In genomic region chr3:131136455-131136854, GRCm38 (mm10) we compare ENCODE assay signal across 11 mouse cellular contexts. TPM values are rescaled to one million over a fixed set of nuclear protein-coding genes. Genes with fewer than 3 reads are reported as not detected.
DNase-seq lines count a peak whose midpoint lies in the region; ATAC-seq and TF ChIP-seq lines count a peak whose summit lies in the region.
"Had no signal": no experiment of that assay in that cellular context is flagged by ENCODE, and none has a peak within 500 bp of the region (broad histone marks: within the 10 kb centered on the region; RNA-seq: fewer than 3 reads in every experiment).

No protein-coding gene starts in this region.

- ATAC-seq in heart, postnatal 0 days (ENCODE audit: insufficient read depth, low read depth) = no peak
- ATAC-seq in inflammation-experienced regulatory T-cells, adult 6 months = no peak

- H3K36me3 ChIP-seq in forebrain, embryonic 10.5 days (replicated peaks) = peaks cover 20% of the 10 kb centered on the region
- no peaks in the 10 kb centered on the region for H3K36me3 ChIP-seq in heart, postnatal 0 days (replicated peaks; ENCODE audit: control insufficient read depth, insufficient read depth, low read length)
- peaks cover 23% of the 10 kb centered on the region for H3K36me3 ChIP-seq in midbrain, embryonic 10.5 days
- H3K36me3 ChIP-seq: G1E had no signal

- no peak for TF ChIP-seq CTCF in heart, postnatal 0 days (IDR thresholded peaks at IDR 0.05; ENCODE audit: low read depth)

- no peak for TF ChIP-seq EP300 in heart, postnatal 0 days (IDR thresholded peaks at IDR 0.05; ENCODE audit: low read depth)

- H3K27me3 ChIP-seq in forebrain, embryonic 10.5 days (ENCODE audit: poor library complexity, severe bottlenecking) = no peaks in the 10 kb centered on the region
- H3K27me3 ChIP-seq in heart, postnatal 0 days (ENCODE audit: control insufficient read depth, insufficient read depth, low read length) = no peaks in the 10 kb centered on the region
- H3K27me3 ChIP-seq in midbrain, embryonic 10.5 days (ENCODE audit: low read depth, poor library complexity, severe bottlenecking) = peaks cover 5% of the 10 kb centered on the region; the same call in 1 of the 2 replicates

- H3K9me3 ChIP-seq in forebrain, embryonic 10.5 days = no peaks in the 10 kb centered on the region
- no peaks in the 10 kb centered on the region for H3K9me3 ChIP-seq in heart, postnatal 0 days (replicated peaks; ENCODE audit: control insufficient read depth, low read length)
- no peaks in the 10 kb centered on the region for H3K9me3 ChIP-seq in midbrain, embryonic 10.5 days (replicated peaks)

- peak overlapping the region; percentile 83 for H3K27ac ChIP-seq in forebrain, embryonic 10.5 days
- no peak overlapping the region for H3K27ac ChIP-seq in heart, postnatal 0 days (ENCODE audit: low read depth)
- peak overlapping the region; percentile 67; the same call in 1 of the 2 replicates for H3K27ac ChIP-seq in midbrain, embryonic 10.5 days (replicated peaks)
- H3K27ac ChIP-seq: kidney, postnatal 0 days had no signal

- peak overlapping the region; percentile 10; the same call in 1 of the 2 replicates for H3K4me2 ChIP-seq in heart, postnatal 0 days (ENCODE audit: low read depth, low read length)
- H3K4me2 ChIP-seq: liver, embryonic 11.5 days had no signal

- peak overlapping the region; percentile 35 for H3K4me3 ChIP-seq in forebrain, embryonic 10.5 days
- H3K4me3 ChIP-seq in heart, postnatal 0 days (ENCODE audit: low read depth, low read length) = no peak overlapping the region
- peak overlapping the region; percentile 22 for H3K4me3 ChIP-seq in midbrain, embryonic 10.5 days

- WGBS in forebrain, embryonic 10.5 days = 11% methylated on average over 8 of the region's 8 CpGs
- 13% methylated on average over 8 of the region's 8 CpGs for WGBS in heart, postnatal 0 days
- 24% methylated on average over 8 of the region's 8 CpGs for WGBS in midbrain, embryonic 10.5 days

- peaks cover 74% of the 10 kb centered on the region for H3K4me1 ChIP-seq in forebrain, embryonic 10.5 days
- peaks cover 23% of the 10 kb centered on the region for H3K4me1 ChIP-seq in heart, postnatal 0 days (ENCODE audit: control insufficient read depth, insufficient read depth)
- peaks cover 65% of the 10 kb centered on the region for H3K4me1 ChIP-seq in midbrain, embryonic 10.5 days

- peak; percentile 16 to 42 for DNase-seq in adrenal gland, postnatal 36 days
- DNase-seq in forebrain, embryonic 10.5 days (ENCODE audit: extremely low spot score, low spot score) = peak; percentile 41
- DNase-seq in heart, postnatal 0 days (ENCODE audit: low spot score) = peak; percentile 24
- no peak for DNase-seq in midbrain, embryonic 10.5 days (ENCODE audit: low spot score)
- no peak for DNase-seq in cerebellum, postnatal 36 days
- no peak for DNase-seq in gastrocnemius, postnatal 25 days
- DNase-seq in right cerebral cortex, adult 2 months (ENCODE audit: low spot score in 2 of 2) = no peak

- no peak overlapping the region for H3K9ac ChIP-seq in heart, postnatal 0 days (replicated peaks; ENCODE audit: low read depth, low read length)

RNA-seq across cellular contexts. Expression of gene Lef1, which starts 26.2 kb away (rescaled TPM):
- 10 to 100 TPM; 10.5 to 14.2 TPM for total RNA-seq in adrenal gland, postnatal 36 days (2021)
- polyA plus RNA-seq in forebrain, embryonic 10.5 days (2016; fragmentation: Nextera tagmentation; extraction: Ambion mirVana) = 48.3 and 50.7 TPM in 2 replicates
- total RNA-seq in heart, postnatal 0 days (2014; rRNA removed; ENCODE audit: low replicate concordance) = 4.8 TPM in 1 of 2 replicates, not detected in the other
- polyA plus RNA-seq in heart, postnatal 0 days (2015; fragmentation: Nextera tagmentation; extraction: Ambion mirVana) = 0.87 and 1.2 TPM in 2 replicates
- 58.4 and 60.6 TPM in 2 replicates for polyA plus RNA-seq in midbrain, embryonic 10.5 days (2016; fragmentation: Nextera tagmentation; extraction: Ambion mirVana)
- 100 to 1,000 TPM; 103 to 195 (median 174) TPM for polyA plus RNA-seq in inflammation-experienced regulatory T-cells, adult 6 months (2017; shearing (Covaris generic))
- under 1 TPM; 0.13 to 0.35 TPM for total RNA-seq in gastrocnemius, postnatal 25 days (2021)
- polyA plus RNA-seq: G1E had no signal

Comparison
In these comparisons a context has a peak if more than half of its experiments do, and no peak if none do; other contexts are left out.
1. DNase-seq: peak in adrenal gland, postnatal 36 days (2 of 2), forebrain, embryonic 10.5 days (single experiment) and heart, postnatal 0 days (single experiment); none in midbrain, embryonic 10.5 days (single experiment), cerebellum, postnatal 36 days (0 of 2), gastrocnemius, postnatal 25 days (single experiment) and right cerebral cortex, adult 2 months (0 of 2).
2. RNA of gene Lef1, which starts 26.2 kb away (polyA plus RNA-seq): 103 to 195 TPM in inflammation-experienced regulatory T-cells, adult 6 months, 58.4 to 60.6 TPM in midbrain, embryonic 10.5 days and 48.3 to 50.7 TPM in forebrain, embryonic 10.5 days; 0.87 to 1.2 TPM in heart, postnatal 0 days; every median in the first group is over 10 times any median in the second.